Mouse (Mus musculus): ENCODE data around the gene Th. TPM values are rescaled to one million over a fixed set of nuclear protein-coding genes. Genes with fewer than 3 reads are reported as not detected.

Gene Th
- polyA plus RNA-seq, 1 experiment from 2014 or later: 0.57 TPM

GRCm38 (mm10) chr7:142918641-142919628 lies 12.0 kb downstream of the Th start:
- WGBS: 35% methylated on average over 8 of the region's 8 CpGs
- no peaks in the 10 kb centered on the region for H3K27me3 ChIP-seq (ENCODE audit: insufficient read depth, low read length)
- H3K4me3 ChIP-seq (replicated peaks; ENCODE audit: low read depth, low read length): no peak overlapping the region
- H3K4me1 ChIP-seq (replicated peaks; ENCODE audit: insufficient read depth, low read length): no peaks in the 10 kb centered on the region
- H3K9me3 ChIP-seq (replicated peaks; ENCODE audit: low read length): no peaks in the 10 kb centered on the region
- peak; percentile 75 for DNase-seq (ENCODE audit: low spot score)
- H3K4me2 ChIP-seq (ENCODE audit: low read length): no peak overlapping the region
- TF ChIP-seq CTCF (IDR thresholded peaks at IDR 0.05; ENCODE audit: low read depth): peak; percentile 100
- H3K27ac ChIP-seq: no peak overlapping the region
- ATAC-seq (replicated peaks; ENCODE audit: low FRiP score, low read depth): peak; percentile 60; the same call in 1 of the 2 replicates
- H3K9ac ChIP-seq (ENCODE audit: low read depth, low read length): no peak overlapping the region
- H3K36me3 ChIP-seq (ENCODE audit: insufficient read depth, low read length): no peaks in the 10 kb centered on the region

DNA sequence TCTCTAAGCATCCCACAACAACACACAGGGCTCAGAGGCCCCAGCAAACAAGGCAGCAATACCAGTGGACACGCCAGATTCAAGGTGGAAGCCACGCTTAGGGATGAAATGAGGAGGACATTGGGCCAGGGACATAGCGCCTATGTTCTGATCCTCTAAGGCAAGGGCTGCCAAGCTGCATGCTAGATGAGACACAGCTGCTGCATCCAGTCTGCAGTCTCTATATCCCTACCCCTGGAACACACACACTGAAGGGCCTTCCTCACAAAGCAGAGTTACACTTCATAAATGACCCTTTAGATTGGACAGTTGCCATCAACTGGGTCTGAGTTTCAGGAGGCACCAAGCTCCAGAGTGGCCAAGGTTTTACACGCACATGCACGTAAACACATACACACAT lies 13.3 kb downstream of the Th start:
- Histone ChIP-seq H3K9ac (ENCODE audit: low read depth, low read length) (no peak overlapping the region), H3K9me3 (replicated peaks; ENCODE audit: low read length) (no peaks in the 10 kb centered on the region), H3K27ac (no peak overlapping the region), H3K36me3 (ENCODE audit: insufficient read depth, low read length) (no peaks in the 10 kb centered on the region), H3K4me2 (ENCODE audit: low read length) (no peak overlapping the region), H3K27me3 (ENCODE audit: insufficient read depth, low read length) (no peaks in the 10 kb centered on the region), H3K4me3 (replicated peaks; ENCODE audit: low read depth, low read length) (no peak overlapping the region), H3K4me1 (replicated peaks; ENCODE audit: insufficient read depth, low read length) (no peaks in the 10 kb centered on the region)
- ATAC-seq (replicated peaks; ENCODE audit: low FRiP score, low read depth) (no peak), DNase-seq (ENCODE audit: low spot score) (no peak)
- WGBS: 75% methylated on average over 5 of the region's 5 CpGs
- no peak for TF ChIP-seq CTCF (IDR thresholded peaks at IDR 0.05; ENCODE audit: low read depth)

DNA sequence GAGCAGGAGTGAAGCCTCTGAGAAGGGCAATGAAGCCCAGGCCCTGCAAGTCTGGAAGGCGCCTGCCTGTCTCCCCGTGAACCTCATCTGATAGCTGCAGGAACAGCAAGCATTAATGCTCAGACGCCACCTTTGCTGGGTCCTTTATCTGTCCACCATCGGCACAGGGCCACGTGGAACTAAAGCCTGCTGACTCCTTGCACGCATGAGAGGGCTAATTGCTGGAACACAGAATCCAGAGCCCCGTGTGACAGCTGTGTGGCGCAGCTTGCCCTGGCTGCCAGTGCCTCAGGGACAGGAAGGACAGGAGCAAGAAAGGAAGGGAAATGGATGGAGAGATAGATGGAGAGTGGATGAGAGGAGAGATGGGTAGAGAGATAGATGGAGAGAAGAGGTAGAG lies 14.8 kb downstream of the Th start:
- ATAC-seq (replicated peaks; ENCODE audit: low FRiP score, low read depth) (0 out of 2 replicates have a peak, but pooled peaks have one; percentile 37), DNase-seq (ENCODE audit: low spot score) (no peak)
- WGBS: 40% methylated on average over 8 of the region's 8 CpGs
- no peaks in the 10 kb centered on the region for H3K27me3 ChIP-seq (ENCODE audit: insufficient read depth, low read length)
- no peak overlapping the region for H3K4me2 ChIP-seq (ENCODE audit: low read length)
- TF ChIP-seq CTCF (IDR thresholded peaks at IDR 0.05; ENCODE audit: low read depth): peak; percentile 26; the same call in 1 of the 2 replicates
- no peak overlapping the region for H3K27ac ChIP-seq
- no peak overlapping the region for H3K9ac ChIP-seq (ENCODE audit: low read depth, low read length)
- H3K4me1 ChIP-seq (replicated peaks; ENCODE audit: insufficient read depth, low read length): no peaks in the 10 kb centered on the region
- no peaks in the 10 kb centered on the region for H3K9me3 ChIP-seq (replicated peaks; ENCODE audit: low read length)
- no peaks in the 10 kb centered on the region for H3K36me3 ChIP-seq (ENCODE audit: insufficient read depth, low read length)
- H3K4me3 ChIP-seq (replicated peaks; ENCODE audit: low read depth, low read length): no peak overlapping the region

DNA sequence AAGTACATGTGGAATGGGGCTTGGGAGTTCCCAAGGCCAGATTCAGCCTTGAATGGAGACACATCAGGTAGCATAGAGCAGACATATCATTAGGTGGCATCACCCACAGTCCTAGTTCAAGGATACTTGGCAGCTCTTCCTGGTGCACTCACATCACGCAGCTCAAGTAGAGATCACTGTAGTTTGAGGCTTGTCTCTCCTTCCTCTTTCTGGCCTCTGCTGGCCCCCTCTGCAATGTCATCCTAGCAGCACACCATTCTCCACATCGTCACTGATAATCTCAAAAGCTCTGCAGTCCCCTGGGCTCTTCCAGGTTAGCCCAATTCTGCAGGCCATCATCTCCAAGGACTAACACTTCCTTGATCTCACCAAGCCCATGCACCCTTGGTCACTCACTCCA lies 19.2 kb downstream of the Th start:
- no peak overlapping the region for H3K4me3 ChIP-seq (replicated peaks; ENCODE audit: low read depth, low read length)
- WGBS: 86% methylated on average over 2 of the region's 2 CpGs
- no peak for ATAC-seq (replicated peaks; ENCODE audit: low FRiP score, low read depth)

GRCm38 (mm10) chr7:142910104-142910503 lies 20.8 kb downstream of the Th start:
- no peak for TF ChIP-seq CTCF (IDR thresholded peaks at IDR 0.05; ENCODE audit: low read depth)
- Histone ChIP-seq H3K9ac (ENCODE audit: low read depth, low read length) (no peak overlapping the region), H3K4me2 (ENCODE audit: low read length) (no peak overlapping the region), H3K4me3 (replicated peaks; ENCODE audit: low read depth, low read length) (no peak overlapping the region), H3K27ac (no peak overlapping the region), H3K9me3 (replicated peaks; ENCODE audit: low read length) (no peaks in the 10 kb centered on the region), H3K4me1 (replicated peaks; ENCODE audit: insufficient read depth, low read length) (no peaks in the 10 kb centered on the region), H3K36me3 (ENCODE audit: insufficient read depth, low read length) (no peaks in the 10 kb centered on the region), H3K27me3 (ENCODE audit: insufficient read depth, low read length) (no peaks in the 10 kb centered on the region)
- 70% methylated on average over 2 of the region's 2 CpGs for WGBS
- no peak for ATAC-seq (replicated peaks; ENCODE audit: low FRiP score, low read depth)
- no peak for DNase-seq (ENCODE audit: low spot score)

More for the DNA sequence above, 19.2 kb downstream of the Th start:
- Histone ChIP-seq H3K9me3 (replicated peaks; ENCODE audit: low read length) (no peaks in the 10 kb centered on the region), H3K27ac (no peak overlapping the region), H3K9ac (ENCODE audit: low read depth, low read length) (no peak overlapping the region), H3K4me2 (ENCODE audit: low read length) (no peak overlapping the region), H3K27me3 (ENCODE audit: insufficient read depth, low read length) (no peaks in the 10 kb centered on the region), H3K36me3 (ENCODE audit: insufficient read depth, low read length) (no peaks in the 10 kb centered on the region), H3K4me1 (replicated peaks; ENCODE audit: insufficient read depth, low read length) (no peaks in the 10 kb centered on the region)
- DNase-seq (ENCODE audit: low spot score): no peak
- TF ChIP-seq CTCF (IDR thresholded peaks at IDR 0.05; ENCODE audit: low read depth): no peak

DNA sequence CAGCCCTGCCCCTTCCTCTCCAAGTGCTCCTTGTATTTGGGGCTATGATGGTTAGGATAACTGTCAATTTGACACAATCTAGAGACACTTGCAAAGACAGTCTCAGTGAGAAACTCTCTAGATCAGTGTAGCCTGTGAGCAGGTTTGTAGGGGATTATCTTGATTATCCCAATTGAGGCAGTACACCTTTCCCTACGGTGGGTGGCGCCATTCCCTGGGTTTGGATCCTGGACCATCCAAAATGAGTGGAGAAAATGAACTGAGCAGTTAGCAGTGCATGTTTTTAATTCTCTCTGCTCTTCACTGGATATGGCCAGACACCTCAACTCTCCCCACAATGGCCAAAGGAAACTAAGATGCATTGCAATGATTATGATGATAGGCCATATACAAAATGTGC lies 21.3 kb downstream of the Th start:
- Histone ChIP-seq H3K36me3 (ENCODE audit: insufficient read depth, low read length) (no peaks in the 10 kb centered on the region), H3K4me1 (replicated peaks; ENCODE audit: insufficient read depth, low read length) (no peaks in the 10 kb centered on the region), H3K4me3 (replicated peaks; ENCODE audit: low read depth, low read length) (no peak overlapping the region), H3K4me2 (ENCODE audit: low read length) (no peak overlapping the region), H3K9me3 (replicated peaks; ENCODE audit: low read length) (no peaks in the 10 kb centered on the region), H3K27ac (no peak overlapping the region), H3K9ac (ENCODE audit: low read depth, low read length) (no peak overlapping the region), H3K27me3 (ENCODE audit: insufficient read depth, low read length) (no peaks in the 10 kb centered on the region)
- ATAC-seq (replicated peaks; ENCODE audit: low FRiP score, low read depth) (no peak), DNase-seq (ENCODE audit: low spot score) (no peak)
- WGBS: 47% methylated on average over 2 of the region's 2 CpGs
- peak; percentile 29; the same call in 1 of the 2 replicates for TF ChIP-seq CTCF (IDR thresholded peaks at IDR 0.05; ENCODE audit: low read depth)

All from kidney, postnatal 0 days (tissue).